Mouse (Mus musculus): ENCODE measurements around the gene Dolk.
A peak's percentile ranks its signal among the peaks of the same experiment; 100 is the strongest.

The Dolk gene

GRCm38 (mm10) chr2:30267466-30267865 is 18.7 kb downstream of the Dolk start:
- no peak for DNase-seq (ENCODE audit: inconsistent ontology term)

- DNase-seq (ENCODE audit: inconsistent ontology term) = peak; percentile 87
Measured at GRCm38 (mm10) chr2:30266392-30266941, 19.7 kb downstream of the Dolk start.

GRCm38 (mm10) chr2:30265767-30266253 is 20.3 kb downstream of the Dolk start, which contains the start of gene Phyhd1:
Gene Phyhd1, plus strand, starts transcription at chr2:30266203.
- DNase-seq (ENCODE audit: inconsistent ontology term) = peak; percentile 74

GRCm38 (mm10) chr2:30264671-30265519 is 21.2 kb downstream of the Dolk start:
- no peak for DNase-seq (ENCODE audit: inconsistent ontology term)

- no peak for DNase-seq (ENCODE audit: inconsistent ontology term)
Measured at GRCm38 (mm10) chr2:30263811-30264210, 22.3 kb downstream of the Dolk start.

GRCm38 (mm10) chr2:30262840-30263441 is 23.2 kb downstream of the Dolk start:
- DNase-seq (ENCODE audit: inconsistent ontology term) = peak; percentile 55

GRCm38 (mm10) chr2:30261921-30262839 is 24.0 kb downstream of the Dolk start:
- no peak for DNase-seq (ENCODE audit: inconsistent ontology term)

GRCm38 (mm10) chr2:30261064-30261736 is 24.9 kb downstream of the Dolk start:
- no peak for DNase-seq (ENCODE audit: inconsistent ontology term)

- DNase-seq (ENCODE audit: inconsistent ontology term) = no peak
Measured at GRCm38 (mm10) chr2:30259131-30260064, 26.7 kb downstream of the Dolk start.

GRCm38 (mm10) chr2:30258600-30258999 is 27.5 kb downstream of the Dolk start:
- DNase-seq (ENCODE audit: inconsistent ontology term) = peak; percentile 55

GRCm38 (mm10) chr2:30257699-30258460 is 28.3 kb downstream of the Dolk start:
- no peak for DNase-seq (ENCODE audit: inconsistent ontology term)

- no peak for DNase-seq (ENCODE audit: inconsistent ontology term)
Measured at GRCm38 (mm10) chr2:30256616-30257350, 29.4 kb downstream of the Dolk start.

GRCm38 (mm10) chr2:30255631-30256395 is 30.3 kb downstream of the Dolk start:
- no peak for DNase-seq (ENCODE audit: inconsistent ontology term)

GRCm38 (mm10) chr2:30253809-30254208 is 32.3 kb downstream of the Dolk start:
- no peak for DNase-seq (ENCODE audit: inconsistent ontology term)

GRCm38 (mm10) chr2:30252521-30252920 is 33.6 kb downstream of the Dolk start:
- no peak for DNase-seq (ENCODE audit: inconsistent ontology term)

GRCm38 (mm10) chr2:30251417-30252104 is 34.6 kb downstream of the Dolk start:
- no peak for DNase-seq (ENCODE audit: inconsistent ontology term)

Data from Muller cell, postnatal 12 days (primary cell).